Mouse (Mus musculus): Measurements from ENCODE around the gene Sycn.

Sycn gene

GRCm38 (mm10) chr7:28558486-28558885 is 17.8 kb downstream of the Sycn start:
- no peak for DNase-seq (ENCODE audit: low spot score)

GRCm38 (mm10) chr7:28560856-28561255 is 20.2 kb downstream of the Sycn start:
- DNase-seq (ENCODE audit: low spot score), result no peak

DNA sequence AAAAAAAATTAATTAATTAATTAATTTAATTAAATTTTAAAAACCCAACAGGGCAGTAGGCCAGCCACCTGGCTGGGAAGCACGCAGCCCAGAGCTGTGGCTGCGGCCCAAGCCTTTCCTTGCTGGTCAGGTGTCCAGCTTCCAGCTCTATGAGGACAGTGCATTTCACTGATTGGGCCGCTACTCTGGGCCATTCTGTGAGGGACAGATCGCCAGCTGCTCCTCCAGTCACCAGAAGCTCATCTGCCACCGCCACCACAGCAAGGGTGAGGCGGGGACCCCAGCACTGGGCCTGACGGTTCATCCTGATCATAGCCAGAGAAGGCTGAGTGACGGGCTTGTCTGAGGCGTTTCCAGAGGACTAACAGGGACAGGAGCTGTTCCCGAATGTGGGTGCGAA is 21.3 kb downstream of the Sycn start:
- no peak for DNase-seq (ENCODE audit: low spot score)

DNA sequence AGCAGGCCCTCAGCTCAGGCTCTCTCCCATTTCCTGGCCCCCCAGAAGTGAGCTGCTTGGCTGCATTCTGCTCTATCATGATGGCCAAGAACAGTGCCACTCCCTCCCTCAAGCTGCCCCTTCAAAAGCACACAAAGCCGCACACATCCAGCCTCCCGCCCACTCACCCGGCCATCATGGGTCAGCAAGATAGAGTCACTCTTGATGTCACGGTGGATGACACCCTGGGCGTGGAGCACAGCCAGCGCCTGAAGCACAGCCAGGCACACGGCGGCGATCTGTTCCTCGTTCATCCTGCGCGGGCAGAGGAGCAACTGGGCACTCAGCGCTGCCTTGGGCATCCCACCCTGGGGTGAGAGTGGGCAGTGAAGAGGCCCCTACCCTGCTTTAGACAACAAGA is 21.7 kb downstream of the Sycn start:
- no peak for DNase-seq (ENCODE audit: low spot score)

- no peak for DNase-seq (ENCODE audit: low spot score)
Measured at GRCm38 (mm10) chr7:28562951-28563350, 22.3 kb downstream of the Sycn start.

DNA sequence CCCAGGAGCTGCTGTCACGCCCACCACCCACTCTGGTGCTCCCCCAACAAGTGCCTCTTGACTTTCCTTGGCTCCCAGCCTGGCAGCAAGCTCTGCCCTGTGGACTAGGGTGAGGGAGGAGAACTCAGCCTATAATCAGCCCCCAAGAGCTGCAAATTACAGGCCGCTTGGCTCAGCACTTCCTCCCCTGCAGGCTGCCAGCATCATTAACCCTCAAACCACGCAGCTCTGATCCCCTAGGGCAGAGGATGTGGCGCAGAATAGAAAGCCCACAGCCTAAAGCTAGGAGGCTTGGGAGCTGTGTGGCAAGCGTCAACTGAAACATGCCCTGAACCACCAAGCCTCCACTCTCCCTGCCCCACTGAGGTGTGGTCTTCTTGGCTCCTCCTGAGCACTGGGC is 24.7 kb downstream of the Sycn start:
- DNase-seq (ENCODE audit: low spot score), result no peak

DNA sequence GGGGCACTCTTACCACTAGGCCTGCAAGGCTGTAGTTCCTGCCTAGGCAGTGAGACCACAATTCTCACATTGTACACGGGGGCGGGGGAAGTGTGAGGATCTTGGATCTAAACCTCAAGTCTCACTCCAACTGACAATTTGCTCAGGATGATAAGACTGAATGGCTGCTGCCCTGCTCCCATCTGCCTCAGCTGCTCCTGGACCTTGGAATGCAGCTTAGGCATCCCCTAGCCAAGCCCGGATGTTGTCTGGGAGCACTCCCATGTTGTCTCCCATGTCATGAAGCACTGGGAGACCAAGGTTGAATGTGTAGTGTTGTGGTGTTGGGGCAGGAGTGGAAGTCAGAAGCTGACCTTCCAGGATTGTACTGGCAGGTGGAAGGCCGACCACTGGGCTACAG is 26.9 kb downstream of the Sycn start:
- no peak for DNase-seq (ENCODE audit: low spot score)

GRCm38 (mm10) chr7:28568253-28568652 is 27.6 kb downstream of the Sycn start:
- peak; percentile 65 for DNase-seq (ENCODE audit: low spot score)

- no peak for DNase-seq (ENCODE audit: low spot score)
Measured at GRCm38 (mm10) chr7:28570291-28570981, 29.8 kb downstream of the Sycn start.

- DNase-seq (ENCODE audit: low spot score), result no peak
Measured at GRCm38 (mm10) chr7:28570982-28571682, 30.4 kb downstream of the Sycn start.

DNA sequence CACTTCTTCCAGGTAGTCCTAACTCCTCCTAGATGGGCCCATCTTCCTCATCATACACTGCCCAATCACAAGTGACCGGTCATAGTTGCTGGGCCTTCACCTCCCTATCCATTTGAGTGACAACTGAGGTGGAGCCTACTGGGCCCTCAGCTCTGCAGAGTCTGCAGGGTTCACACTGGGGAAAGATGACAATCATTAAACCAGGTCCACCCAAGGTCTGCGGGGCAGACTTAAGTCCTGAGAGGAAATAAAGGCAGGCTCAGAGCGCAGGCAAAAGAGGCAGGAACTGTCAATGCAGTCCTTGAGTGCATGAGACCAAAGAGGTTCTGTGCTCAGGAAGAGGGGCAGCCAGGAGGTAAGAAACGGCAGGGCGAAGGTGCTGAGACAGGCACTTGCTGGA is 32.0 kb downstream of the Sycn start:
- DNase-seq (ENCODE audit: low spot score), result no peak

DNA sequence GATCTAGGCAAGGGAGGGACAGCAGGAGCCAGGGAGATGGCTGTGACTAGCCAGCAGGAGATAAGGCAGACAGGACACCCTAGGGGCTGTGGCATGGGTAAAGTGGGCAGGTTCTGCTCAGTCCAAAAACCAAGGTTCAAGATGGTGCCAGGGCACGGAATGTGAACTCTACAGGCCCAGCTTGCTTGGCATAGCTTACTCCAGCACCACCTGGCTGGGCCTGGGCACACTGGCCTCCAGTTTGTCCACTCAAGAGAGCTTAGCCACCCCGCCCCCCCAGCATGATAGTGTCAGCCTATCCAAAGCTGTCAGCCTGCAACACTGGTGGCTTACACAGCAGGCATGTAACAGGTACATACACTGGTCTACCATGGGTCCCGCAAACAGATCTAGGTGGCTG is 32.6 kb downstream of the Sycn start:
- no peak for DNase-seq (ENCODE audit: low spot score)

GRCm38 (mm10) chr7:28575597-28575996 is 34.9 kb downstream of the Sycn start:
- no peak for DNase-seq (ENCODE audit: low spot score)

- no peak for DNase-seq (ENCODE audit: low spot score)
Measured at GRCm38 (mm10) chr7:28576271-28576914, 35.7 kb downstream of the Sycn start.

DNA sequence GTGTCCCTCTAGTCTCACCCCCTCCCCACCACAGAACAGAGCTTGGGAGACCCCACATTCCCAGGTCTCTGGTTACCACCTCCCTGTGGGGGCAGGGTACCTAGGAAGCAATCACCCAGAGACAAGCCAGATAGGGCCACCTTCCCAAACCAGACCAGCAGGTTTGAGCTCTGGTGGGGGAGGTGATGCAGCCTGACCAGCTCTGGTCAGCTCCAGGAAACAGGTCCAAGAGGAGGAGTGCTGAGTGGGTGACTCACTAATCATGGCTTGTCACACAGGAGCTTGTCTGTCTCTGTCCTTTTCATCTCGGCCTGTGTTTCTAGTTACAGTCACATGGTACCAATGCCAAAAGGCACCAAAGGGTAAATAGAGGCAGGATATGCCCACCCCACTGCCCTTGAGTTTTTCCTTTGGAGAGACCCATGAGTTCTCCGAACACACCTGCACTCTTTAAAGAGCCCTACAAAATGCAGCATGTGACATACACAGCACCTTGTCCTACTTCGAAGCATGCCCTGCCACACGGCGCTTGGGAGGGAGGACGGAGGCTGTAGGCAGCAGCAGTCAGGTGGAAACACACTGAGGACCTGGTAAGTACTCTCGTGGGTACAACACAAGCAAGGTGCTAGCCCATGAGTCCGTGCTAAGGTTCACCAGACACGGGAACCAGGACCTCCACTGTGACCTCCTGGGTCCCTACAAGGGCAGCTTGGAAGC is 37.3 kb downstream of the Sycn start:
- DNase-seq (ENCODE audit: low spot score), result no peak

DNA sequence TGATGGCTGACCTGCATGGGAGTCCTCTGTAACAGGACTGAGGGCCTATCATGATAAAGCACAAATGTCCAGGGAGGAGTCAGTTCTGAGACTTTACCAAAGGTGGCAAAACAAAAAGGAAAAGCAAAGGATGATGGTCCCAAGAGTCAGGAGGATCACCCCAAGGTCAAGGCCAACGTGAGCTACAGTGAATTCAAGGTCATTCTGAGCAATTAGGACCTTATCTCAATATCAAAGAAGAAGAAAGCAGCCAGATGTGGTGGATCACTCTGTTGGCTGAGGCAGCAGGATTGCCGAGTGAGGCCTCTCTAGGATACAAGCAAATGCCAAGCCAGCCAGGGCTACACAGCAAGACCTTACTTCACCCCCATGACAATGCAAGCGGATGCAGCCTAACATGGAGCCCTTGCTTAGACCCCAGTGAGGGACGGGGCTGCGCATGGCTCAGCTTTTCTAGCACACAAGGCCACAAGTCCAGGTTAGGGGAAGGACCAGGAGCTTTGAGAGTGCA is 37.9 kb downstream of the Sycn start:
- DNase-seq (ENCODE audit: low spot score), result no peak

DNA sequence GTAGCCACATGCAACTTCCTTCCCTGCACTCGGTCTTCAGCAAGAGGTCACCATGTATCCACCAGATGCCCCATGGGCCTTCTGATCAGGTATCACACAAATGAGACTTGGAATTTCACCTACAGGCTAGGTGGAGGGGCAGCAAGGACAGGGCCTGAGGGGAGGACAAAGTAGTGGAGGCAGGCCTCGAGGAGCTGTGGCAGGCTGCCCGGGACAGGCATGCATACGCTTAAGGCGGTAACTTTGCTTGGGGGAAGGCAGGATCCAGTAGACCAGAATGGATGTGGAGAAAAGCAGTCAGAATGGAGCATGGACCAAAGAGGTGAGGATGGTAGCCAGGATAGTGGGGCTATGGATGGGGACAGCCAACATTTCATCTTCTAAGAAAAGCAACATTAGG is 39.1 kb downstream of the Sycn start:
- DNase-seq (ENCODE audit: low spot score), result no peak

DNA sequence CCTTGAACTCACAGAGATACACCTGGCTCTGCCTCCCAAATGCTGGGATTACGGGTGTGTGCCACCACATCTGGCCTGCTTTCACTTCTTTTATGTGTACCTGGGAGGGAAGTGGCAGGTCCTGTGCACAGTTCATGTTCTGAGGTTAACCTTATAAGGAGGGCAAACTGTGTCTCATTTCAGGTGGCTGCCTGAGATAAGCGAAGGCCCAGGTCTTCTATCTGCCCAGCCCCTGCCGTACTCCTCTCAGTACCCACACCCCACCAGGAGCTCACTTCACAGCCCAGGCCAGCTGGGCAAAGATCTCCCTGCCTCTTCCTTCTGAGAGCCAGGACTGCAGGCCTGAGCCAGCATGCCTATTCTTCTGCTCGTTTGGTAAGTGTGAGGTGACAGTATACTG is 41.0 kb downstream of the Sycn start:
- DNase-seq (ENCODE audit: low spot score), result no peak

GRCm38 (mm10) chr7:28582841-28583240 is 42.2 kb downstream of the Sycn start:
- DNase-seq (ENCODE audit: low spot score), result no peak

GRCm38 (mm10) chr7:28583570-28584344 is 43.1 kb downstream of the Sycn start:
- DNase-seq (ENCODE audit: low spot score), result no peak

- no peak for DNase-seq (ENCODE audit: low spot score)
Measured at GRCm38 (mm10) chr7:28584468-28584867, 43.8 kb downstream of the Sycn start.

DNA sequence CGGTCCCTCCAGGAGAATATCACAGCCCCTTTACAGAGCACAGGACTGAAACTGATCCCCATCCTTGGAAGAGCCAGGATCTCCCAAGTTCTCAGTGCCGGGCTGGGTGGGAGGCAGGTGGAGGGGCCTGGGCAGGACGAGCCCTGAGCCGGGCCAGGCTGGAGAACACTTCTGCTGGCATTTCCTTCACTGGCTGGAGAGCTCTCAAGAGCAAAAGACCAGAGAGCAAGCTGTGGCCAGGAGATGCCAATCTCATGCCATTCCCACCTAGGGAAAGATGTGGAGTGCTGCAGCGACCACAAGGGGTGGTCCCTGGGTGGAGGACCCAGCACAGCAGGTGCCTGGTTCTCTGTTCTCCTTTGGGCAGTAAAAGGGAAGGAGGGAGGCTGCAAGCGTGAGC is 44.3 kb downstream of the Sycn start:
- DNase-seq (ENCODE audit: low spot score), result no peak

Data from layer of hippocampus, adult 9-10 months (tissue).